11 mouse cellular contexts compared by ENCODE assay signal in genomic region chr1:193214053-193214452, GRCm38 (mm10). TPM values are rescaled to one million over a fixed set of nuclear protein-coding genes. Genes with fewer than 3 reads are reported as not detected.
"Had no signal": no experiment of that assay in that cellular context is flagged by ENCODE, and none has a peak within 500 bp of the region (broad histone marks: within the 10 kb centered on the region; RNA-seq: fewer than 3 reads in every experiment).

No protein-coding gene starts in this region.

- DNase-seq: kidney, adult 8-10 months; kidney, postnatal 25 days; liver, embryonic 13.5 days; lung, embryonic 14.5 days; right cerebral cortex, adult 18-20 months had no signal

- H3K36me3 ChIP-seq: limb, embryonic 15.5 days; liver, embryonic 13.5 days; midbrain, embryonic 13.5 days; neural tube, embryonic 15.5 days had no signal

- H3K4me1 ChIP-seq: limb, embryonic 15.5 days; liver, embryonic 13.5 days; midbrain, embryonic 13.5 days; neural tube, embryonic 15.5 days had no signal

- H3K27me3 ChIP-seq: limb, embryonic 15.5 days; liver, embryonic 13.5 days; midbrain, embryonic 13.5 days; neural tube, embryonic 15.5 days had no signal

- H3K9ac ChIP-seq: limb, embryonic 15.5 days; liver, embryonic 13.5 days; lung, embryonic 14.5 days; midbrain, embryonic 13.5 days; neural tube, embryonic 15.5 days had no signal

- H3K9me3 ChIP-seq: limb, embryonic 15.5 days; liver, embryonic 13.5 days; midbrain, embryonic 13.5 days; neural tube, embryonic 15.5 days had no signal

- H3K4me2 ChIP-seq: limb, embryonic 15.5 days; liver, embryonic 13.5 days; lung, embryonic 14.5 days; midbrain, embryonic 13.5 days; neural tube, embryonic 15.5 days had no signal

- ATAC-seq: intestine, embryonic 16.5 days; midbrain, embryonic 13.5 days had no signal

- H3K27ac ChIP-seq: limb, embryonic 15.5 days; liver, embryonic 13.5 days; midbrain, embryonic 13.5 days; neural tube, embryonic 15.5 days; stomach, postnatal 0 days had no signal

- H3K4me3 ChIP-seq: limb, embryonic 15.5 days; liver, embryonic 13.5 days; midbrain, embryonic 13.5 days; neural tube, embryonic 15.5 days had no signal

RNA-seq across cellular contexts. Expression of gene Hsd11b1, which starts 49.8 kb away (rescaled TPM):
- polyA plus RNA-seq: midbrain, embryonic 13.5 days; neural tube, embryonic 11.5 days had no signal
